Mouse (Mus musculus) kidney, postnatal 4 days (tissue): ENCODE data around the gene Cd320.
"Not testable (repeated sequence)": the region's sequence is repeated elsewhere in the genome, so short reads cannot be mapped to it uniquely, and the experiment has no call there.

ENCODE experiments used
- DNase-seq, 2 experiments: peaks; one replicate each; pipeline ENCODE4 v3.0.0; 2021; ENCODE audit warnings: mixed read lengths in 2 of 2

The Cd320 gene

GRCm38 (mm10) chr17:33842966-33843795, at the start of gene Cd320:
TSS of gene Cd320 (plus strand) at chr17:33843091.
- peak; percentile 92 to 95 for DNase-seq

GRCm38 (mm10) chr17:33798306-33798705, 44.6 kb upstream of the Cd320 start:
- DNase-seq: no peak

DNA sequence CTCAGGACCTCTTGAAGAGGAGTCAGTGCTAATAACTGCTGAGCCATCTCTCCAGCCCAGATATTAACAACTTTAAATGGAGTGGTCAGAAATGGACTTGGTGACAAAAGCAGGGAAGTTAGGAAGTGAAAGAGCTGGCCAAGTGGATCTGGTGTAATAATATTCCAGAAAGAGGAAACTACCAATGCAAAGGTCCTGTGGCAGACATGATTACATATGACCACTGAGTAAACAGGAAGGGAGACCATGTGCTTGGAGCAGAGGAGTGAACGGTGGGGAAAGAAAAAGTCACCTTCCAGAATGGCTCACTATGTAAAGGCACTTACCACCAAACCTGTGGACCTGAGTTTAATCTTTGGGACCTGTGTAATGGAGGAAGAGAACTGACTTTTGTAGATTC, 43.6 kb upstream of the Cd320 start:
- DNase-seq: no peak

DNA sequence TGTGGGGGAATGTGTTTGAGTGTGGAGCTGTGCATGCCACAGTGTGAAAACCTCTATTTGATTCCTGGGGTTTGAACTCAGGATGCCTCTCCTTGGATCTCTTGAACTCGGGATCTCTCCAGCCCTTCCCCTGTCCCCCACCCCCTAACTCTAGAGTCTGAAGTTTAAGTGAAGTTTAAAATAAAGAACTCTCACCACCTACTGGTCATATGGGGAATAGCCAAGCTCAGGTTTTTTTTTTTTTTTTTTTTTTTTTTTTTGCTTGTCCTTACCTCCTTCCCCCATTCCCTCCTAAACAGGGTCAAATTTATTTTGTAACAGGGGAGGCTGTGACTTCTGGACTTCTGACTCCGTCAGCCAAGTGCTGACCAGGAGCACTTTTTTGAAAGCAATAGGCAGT, 40.7 kb upstream of the Cd320 start:
- DNase-seq: peak in 1 of 2 experiments; percentile 11

DNA sequence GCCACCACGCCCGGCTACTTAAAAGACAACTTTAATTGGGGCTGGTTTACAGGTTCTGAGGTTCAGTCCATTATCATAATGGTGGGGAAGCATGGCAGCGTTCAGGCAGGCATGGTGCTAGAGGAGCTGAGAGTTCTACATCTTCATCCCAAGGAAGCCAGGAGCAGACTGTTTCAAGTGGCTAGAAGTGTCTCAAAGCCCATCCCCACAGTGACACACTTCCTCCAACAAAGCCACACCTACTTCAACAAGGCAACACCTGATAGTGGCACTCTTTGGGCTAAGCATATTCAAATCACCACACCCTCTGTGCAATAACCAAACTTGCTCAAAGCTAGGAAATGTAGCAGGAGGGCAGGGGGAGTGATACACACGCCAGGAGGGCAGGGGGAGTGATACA, 38.7 kb upstream of the Cd320 start:
- no peak for DNase-seq

DNA sequence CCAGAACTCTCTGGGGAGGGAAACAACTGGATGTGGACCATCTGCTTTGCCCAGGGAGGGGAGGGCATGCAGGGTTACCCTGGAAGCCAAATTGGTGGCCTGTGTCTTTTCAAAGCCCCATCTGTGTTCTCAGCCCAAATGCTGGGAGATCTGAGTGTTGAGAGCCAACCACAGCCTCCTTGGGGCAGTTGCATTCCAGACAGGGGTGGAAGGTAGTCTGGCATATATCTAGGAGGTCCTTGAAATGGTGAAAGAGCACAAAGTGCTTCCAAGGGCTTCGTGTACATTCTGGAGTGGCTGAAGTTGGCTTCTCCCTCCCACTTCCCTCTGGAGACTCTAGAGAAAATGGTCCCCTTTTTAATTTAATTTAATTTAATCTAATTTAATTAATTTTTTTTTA, 38.1 kb upstream of the Cd320 start:
- peak in 1 of 2 experiments; percentile 6 for DNase-seq

GRCm38 (mm10) chr17:33807181-33807888, 35.6 kb upstream of the Cd320 start:
- DNase-seq: peak in 1 of 2 experiments; percentile 10

DNA sequence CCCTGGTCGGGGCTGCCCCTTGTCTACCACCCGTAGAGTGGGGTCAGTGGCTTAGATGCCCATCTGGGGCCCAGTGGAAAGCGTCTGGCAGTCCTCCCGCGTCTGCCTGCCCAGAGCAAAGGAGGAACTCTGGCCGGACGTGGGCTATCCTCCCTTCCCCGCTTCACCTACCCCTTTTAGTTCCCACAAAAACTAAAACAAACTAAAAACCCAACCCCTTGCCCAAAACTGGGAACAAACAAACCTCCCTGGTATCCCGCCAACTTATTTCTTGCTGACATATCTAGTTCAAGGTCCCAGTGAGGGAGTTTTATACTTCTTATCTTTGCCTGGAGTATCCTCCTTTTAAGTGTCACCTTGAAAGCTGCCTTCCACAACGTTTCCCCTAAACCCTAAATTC, 34.7 kb upstream of the Cd320 start:
- peak in 1 of 2 experiments; percentile 8 for DNase-seq

GRCm38 (mm10) chr17:33810334-33811141, 32.4 kb upstream of the Cd320 start, which contains the start of gene Kank3:
TSS of gene Kank3 (plus strand) at chr17:33810519.
- DNase-seq: peak; percentile 95 to 96

DNA sequence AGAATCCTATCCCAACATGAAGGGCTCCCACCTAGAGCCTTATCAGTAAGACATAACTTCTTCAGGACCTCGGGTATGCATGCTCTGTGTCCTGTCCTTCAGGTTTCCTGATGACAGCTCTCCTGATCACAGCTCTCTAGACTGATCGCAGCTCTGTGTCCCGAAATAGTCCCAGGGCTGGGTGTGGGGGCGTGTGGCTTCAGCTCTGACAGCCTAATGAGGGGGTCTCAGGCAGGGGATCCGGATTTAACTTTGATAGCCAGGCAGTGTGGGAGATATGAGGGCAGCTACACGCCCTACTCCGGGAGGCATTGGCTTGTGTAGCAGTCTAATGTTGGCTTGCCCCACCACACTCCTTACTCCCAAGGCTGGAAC, 31.8 kb upstream of the Cd320 start:
- DNase-seq: peak in 1 of 2 experiments; percentile 28

DNA sequence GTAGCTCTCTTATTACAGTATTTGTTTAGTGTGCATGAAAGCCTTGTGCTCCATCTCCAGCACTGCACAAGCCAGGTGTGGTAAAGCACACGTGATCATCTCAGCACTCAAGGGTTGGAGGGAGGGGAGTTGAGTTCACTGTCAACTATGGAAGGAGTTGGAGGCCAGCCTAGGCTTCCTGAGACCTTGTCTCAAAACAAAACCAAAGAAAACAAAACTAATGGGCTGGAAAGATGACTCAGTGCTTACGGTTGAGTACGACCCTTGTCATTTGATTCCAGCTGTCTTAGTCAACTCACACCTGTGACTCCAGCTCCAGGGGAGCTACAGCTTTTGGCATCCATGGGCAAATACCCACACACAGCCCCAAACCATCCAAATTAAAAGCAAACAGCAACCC, 30.4 kb upstream of the Cd320 start:
- peak in 1 of 2 experiments; percentile 39 for DNase-seq

DNA sequence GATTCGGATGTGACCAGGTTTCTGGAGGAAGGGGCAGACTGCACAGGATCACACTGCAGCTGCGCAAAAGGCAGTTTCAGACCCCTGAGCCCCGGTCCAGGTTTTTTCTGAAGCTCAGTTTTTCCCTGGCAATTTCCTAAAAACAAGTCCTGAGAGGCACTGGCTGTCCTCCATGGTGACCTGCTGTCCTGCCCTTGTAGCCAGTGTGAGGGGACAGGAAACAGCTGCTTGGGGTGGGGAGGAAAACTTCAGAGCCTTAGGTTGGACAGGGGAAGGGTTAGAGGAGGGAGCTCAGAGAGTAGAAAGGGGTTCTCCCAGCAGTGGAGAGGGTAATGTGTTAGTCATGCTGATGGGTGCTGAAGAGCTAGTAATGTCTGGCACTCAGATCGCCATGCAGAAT, 29.9 kb upstream of the Cd320 start:
- peak; percentile 54 to 63 for DNase-seq

- no peak for DNase-seq
Observed at GRCm38 (mm10) chr17:33815399-33815798, 27.5 kb upstream of the Cd320 start.

GRCm38 (mm10) chr17:33816612-33817011, 26.3 kb upstream of the Cd320 start:
- DNase-seq: peak in 1 of 2 experiments; percentile 6

- peak; percentile 92 to 96 for DNase-seq
Observed at GRCm38 (mm10) chr17:33817184-33817968, 25.5 kb upstream of the Cd320 start.

DNA sequence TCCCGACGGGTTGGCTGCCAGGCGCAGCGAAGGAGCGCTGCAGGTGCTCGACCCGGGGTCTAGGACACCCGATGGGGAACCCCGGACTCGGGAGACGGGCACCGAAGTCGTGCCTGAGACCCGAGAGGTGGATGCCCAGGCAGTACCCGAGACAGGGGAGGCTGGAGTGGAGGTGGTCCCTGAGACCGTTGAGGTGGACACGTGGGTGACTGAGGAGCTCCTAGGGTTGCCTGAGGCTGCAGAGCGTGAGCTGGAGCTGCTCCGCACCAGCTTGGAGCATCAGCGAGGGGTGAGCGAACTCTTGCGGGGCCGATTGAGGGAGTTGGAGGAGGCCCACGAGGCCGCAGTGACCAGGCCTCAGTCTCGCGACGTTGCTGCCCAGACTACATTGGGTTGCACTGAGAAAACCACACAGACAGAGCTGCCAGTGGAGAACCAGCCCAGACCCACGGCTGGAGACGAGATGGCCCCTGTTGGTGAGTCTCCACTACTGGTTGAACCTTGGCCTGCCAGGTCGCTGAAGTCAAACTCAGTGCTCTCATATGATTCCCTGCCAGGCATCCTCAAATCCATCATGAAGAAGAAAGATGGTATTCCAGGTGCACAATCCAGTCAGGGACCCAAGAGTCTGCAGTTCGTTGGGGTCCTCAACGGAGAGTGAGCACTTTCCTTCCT, 24.8 kb upstream of the Cd320 start:
- no peak for DNase-seq

- peak in 1 of 2 experiments; percentile 44 for DNase-seq
Observed at GRCm38 (mm10) chr17:33822436-33822959, 20.4 kb upstream of the Cd320 start.

DNA sequence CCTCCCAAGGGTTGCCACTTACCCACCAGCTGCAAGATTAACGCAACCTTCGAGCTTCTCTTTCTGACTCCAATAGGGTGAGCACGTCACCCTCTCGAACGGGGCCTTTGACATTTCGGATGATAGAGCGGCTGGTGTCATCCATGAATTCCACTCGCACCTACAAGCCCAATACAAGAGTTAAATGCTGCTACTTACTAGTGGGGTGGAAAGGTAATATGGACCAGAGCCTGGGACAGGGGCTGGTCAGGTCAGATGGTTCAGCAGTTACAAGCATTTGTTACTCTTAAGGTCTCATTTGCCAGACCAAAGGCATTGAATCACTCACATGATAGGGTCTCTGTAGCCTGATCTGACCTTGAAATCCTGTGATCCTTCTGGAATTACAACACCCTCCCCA, 19.7 kb upstream of the Cd320 start:
- not testable (repeated sequence) for DNase-seq

GRCm38 (mm10) chr17:33824084-33824996, 18.6 kb upstream of the Cd320 start, which contains the start of the genes Rps28 and Ndufa7:
TSS of gene Rps28 (minus strand) at chr17:33824562.
TSS of gene Ndufa7 (plus strand) at chr17:33824572.
- peak; percentile 98 for DNase-seq

GRCm38 (mm10) chr17:33824997-33825330, 17.9 kb upstream of the Cd320 start:
- not testable (repeated sequence) for DNase-seq
